Mouse (Mus musculus) left cerebral cortex, adult 2 months (tissue): ENCODE measurements around the gene Fam3a. TPM values are rescaled to one million over a fixed set of nuclear protein-coding genes. Genes with fewer than 3 reads are reported as not detected.
"Not testable (repeated sequence)": the region's sequence is repeated elsewhere in the genome, so short reads cannot be mapped to it uniquely, and the experiment has no call there.

Experiments
- DNase-seq, 2 experiments: peaks; one replicate each; pipeline ENCODE4 v3.0.0; 2021 to 2022; ENCODE audit warnings: low spot score in 2 of 2, mixed read lengths in 1 of 2; ENCODE audit errors: extremely low spot score in 1 of 2
- H3K27ac ChIP-seq: fragments of 200-600 bp; 2 replicates; pipeline ENCODE4 v1.8.1; 2022
- H3K4me3 ChIP-seq: fragments of 200-600 bp; 2 replicates; pipeline ENCODE4 v1.8.1; 2022
- CTCF ChIP-seq: fragments of 200-600 bp; IDR thresholded peaks from 2 replicates; pipeline ENCODE4 v1.8.1; 2022; ENCODE audit warnings: antibody characterized with exemption, mild to moderate bottlenecking, moderate library complexity
- intact Hi-C: fragments of 180-260 bp; cut with DNase I; formaldehyde crosslinking; loops from one replicate; pipeline ENCODE4 v1.15.1; 2025
- total RNA-seq, 2 experiments: library from RNA; stranded (reverse); gene quantifications; 2 replicates each; pipeline ENCODE4 v1.2.3; 2021

Fam3a gene
- total RNA-seq, 2 experiments from 2014 or later = 15.7 to 20.9 TPM

DNA sequence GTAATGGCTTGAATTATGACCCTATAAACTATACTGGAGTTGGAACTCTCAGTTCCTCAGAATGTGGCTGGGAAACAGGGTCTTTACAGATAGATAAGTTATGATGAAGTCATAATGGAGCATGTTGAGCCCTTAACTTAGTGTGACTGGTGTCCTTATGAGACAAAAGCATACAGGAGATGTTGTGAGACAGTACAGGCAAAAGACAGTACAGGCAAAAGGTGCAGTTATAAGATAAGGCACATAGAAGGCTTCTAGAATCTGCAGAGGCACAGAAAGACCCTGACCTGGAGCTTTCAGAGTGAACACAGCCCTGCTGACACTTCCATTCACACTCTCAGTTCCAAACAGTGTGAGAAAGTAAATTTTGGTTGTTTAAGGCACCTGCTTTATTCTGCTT is 4.9 kb downstream of the Fam3a start:
- Histone ChIP-seq H3K27ac (no peak overlapping the region), H3K4me3 (no peak overlapping the region)
- no peak for TF ChIP-seq CTCF
- intact Hi-C loops = no loop called here
- no peak for DNase-seq

DNA sequence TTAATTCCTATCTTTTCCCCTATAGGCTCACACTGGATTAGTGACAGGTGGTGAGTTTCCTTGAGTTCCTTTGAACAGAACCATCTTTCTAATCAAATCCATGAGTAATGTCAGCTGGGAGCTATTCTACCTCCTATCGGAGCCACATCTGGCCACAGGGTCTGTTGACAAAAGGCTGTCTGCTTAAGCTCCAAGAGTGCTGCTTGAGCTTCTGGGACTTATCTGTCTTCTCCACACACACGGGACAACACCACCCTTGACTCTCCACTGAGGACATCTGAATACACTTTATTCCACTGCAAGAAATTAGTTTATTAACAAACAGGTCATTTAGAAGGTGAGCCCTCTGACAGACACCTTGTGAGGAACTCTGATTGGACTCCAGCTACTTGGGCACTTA is 8.6 kb downstream of the Fam3a start:
- no peak for TF ChIP-seq CTCF
- no peak overlapping the region for H3K4me3 ChIP-seq
- H3K27ac ChIP-seq = no peak overlapping the region
- intact Hi-C loops = no loop called here
- no peak for DNase-seq

DNA sequence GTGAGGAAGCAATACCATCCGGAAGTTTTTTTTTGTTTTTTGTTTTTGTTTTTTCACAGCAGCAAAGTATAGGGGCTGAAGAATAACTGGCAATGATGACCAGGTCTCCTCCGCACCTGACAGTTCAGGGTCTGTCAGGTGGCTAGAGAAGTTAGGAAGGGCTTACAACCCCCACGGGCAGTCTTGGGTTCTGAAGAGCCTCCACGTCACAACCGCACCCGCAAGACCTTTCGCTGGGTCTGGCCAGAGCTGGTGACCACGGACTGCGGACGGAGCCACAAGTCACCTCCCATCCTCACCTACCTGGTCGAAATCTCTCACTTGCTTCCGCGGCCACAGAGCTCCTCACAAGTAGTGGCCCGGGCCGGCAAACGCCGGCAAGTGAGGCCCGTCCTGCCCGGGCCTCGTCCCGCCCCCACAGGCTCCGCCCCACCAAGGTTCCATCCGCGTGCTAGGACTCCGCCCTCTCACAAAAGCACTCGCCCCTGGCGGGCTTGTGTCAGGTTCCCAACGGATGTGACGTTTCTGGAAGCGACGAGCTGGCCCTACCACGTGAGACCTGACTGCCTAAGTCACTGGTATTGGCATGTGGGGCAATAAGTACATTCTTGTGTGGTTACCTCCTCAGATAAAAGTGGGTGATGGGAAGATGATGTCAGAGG is 20.1 kb downstream of the Fam3a start, which contains the start of the genes Ubl4a and Slc10a3:
Ubl4a (minus strand) TSS at position 331 of the 662 bp plus-strand sequence.
Slc10a3 (minus strand) TSS at position 462 of the 662 bp plus-strand sequence.
- Histone ChIP-seq H3K4me3 (peak within 1 kb of the TSS; percentile 58), H3K27ac (peak within 1 kb of the TSS; percentile 55)
- intact Hi-C loops = loop anchor here (2.0 kb wide), 1 partner anchor 54 kb away; no protein-coding TSS in a partner anchor
- peak; percentile 76 to 80 for DNase-seq
- no peak; the same call in 1 of the 2 replicates for TF ChIP-seq CTCF

DNA sequence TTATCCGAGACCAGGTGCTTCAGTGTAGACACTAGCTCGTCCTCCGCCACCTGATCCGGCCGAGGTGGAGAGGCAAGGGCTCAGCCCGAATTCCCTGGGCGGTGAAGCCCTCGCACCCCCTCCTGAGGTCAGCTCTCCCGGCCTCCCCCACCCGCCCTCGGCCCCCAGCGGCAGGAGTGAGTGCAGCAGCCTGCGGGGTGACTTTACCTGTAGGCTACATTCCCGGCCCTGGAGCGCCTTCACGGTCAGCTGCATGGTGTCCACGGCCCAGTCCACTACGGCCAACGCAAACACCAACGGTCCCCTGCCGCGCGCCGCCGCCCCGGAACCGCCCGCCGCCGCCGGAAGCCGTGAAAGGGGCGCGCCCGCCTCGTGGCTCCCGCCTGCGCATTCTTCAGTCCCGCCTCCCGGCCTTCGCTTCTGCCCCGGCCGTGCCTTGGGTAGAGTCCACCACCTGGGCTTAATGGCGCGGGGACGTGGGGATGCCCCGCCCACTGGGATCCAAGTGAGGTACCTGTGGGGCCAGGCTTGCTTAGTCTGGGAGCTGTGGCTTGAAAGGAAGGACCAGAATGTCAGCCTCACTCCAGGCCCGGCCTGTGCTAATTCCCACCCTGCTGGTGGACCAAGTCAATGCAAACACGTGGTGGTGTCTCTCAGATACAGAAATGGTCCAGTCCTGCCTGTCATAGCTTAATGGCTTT is 24.7 kb downstream of the Fam3a start:
- H3K27ac ChIP-seq = peak overlapping the region; percentile 86
- DNase-seq = peak; percentile 67
- TF ChIP-seq CTCF = no peak; the same call in 1 of the 2 replicates
- peak overlapping the region; percentile 67 for H3K4me3 ChIP-seq
- intact Hi-C loops = loop anchor here (1.0 to 5.0 kb wide), 2 partner anchors 25 to 121 kb away; partner anchors contain the start of genes Fam3a, Flna and Ikbkg

DNA sequence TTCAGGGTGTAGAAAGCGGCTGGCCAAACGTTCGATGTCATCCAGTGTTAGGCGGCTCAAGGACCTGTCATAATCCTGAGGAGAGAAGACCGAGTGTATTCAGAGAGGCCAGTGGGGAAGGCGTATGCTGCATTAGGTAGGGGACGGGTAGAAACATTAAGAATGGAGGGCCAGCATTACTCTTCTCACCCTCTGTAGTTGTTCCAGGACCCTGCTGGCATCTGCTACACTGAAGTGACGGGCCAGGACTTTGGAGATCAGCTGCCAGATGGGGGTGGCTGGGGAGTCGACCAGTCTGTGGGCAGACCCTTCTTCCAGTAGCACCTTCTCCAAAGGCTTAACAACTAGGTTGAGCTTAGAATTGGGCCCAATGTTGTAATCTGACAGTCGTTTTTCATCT is 25.6 kb downstream of the Fam3a start:
- no peak for DNase-seq
- peak overlapping the region; percentile 86; the same call in 1 of the 2 replicates for H3K27ac ChIP-seq
- H3K4me3 ChIP-seq = peak overlapping the region; percentile 67
- intact Hi-C loops = loop anchor here (5.0 kb wide), 1 partner anchor 120 kb away; the partner anchor contains the start of gene Flna
- TF ChIP-seq CTCF = no peak

DNA sequence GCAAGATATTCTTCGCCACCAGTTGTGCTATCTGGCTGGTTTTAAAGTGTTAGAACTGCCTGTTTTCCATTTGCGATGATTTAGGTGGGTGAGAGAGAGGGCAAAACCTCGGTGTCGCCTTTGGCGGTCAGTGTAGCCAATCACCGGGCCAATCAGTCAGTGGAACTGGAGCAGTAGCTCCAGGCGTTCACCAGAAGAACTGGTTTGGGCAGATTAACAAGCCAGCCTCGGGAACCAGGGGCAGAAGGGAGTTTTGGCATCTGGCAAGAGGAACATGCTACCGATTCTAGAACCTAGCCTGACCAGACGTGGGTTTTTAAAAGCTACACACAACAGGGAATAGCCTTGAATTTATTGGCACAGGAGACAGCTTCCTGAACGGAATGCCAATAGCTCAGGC is 33.9 kb downstream of the Fam3a start:
- no peak overlapping the region for H3K4me3 ChIP-seq
- intact Hi-C loops = no loop called here
- TF ChIP-seq CTCF = no peak

DNA sequence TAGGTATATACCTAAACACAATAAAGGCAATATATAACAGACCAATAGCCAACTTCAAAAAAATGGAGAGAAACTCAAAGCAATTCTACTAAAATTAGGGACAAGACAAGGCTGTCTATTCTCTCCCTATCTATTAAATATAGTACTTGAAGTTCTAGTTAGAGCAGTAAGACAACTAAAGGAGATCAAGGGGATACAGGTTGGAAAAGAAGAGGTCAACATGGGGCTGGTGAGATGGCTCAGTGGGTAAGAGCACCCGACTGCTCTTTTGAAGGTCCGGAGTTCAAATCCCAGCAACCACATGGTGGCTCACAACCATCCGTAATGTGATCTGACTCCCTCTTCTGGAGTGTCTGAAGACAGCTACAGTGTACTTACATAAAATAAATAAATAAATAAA is 36.0 kb downstream of the Fam3a start:
- DNase-seq, H3K4me3 ChIP-seq, H3K27ac ChIP-seq, intact Hi-C loops: not testable (repeated sequence)

More for the DNA sequence above, 33.9 kb downstream of the Fam3a start:
- DNase-seq = no peak
- H3K27ac ChIP-seq = no peak overlapping the region

DNA sequence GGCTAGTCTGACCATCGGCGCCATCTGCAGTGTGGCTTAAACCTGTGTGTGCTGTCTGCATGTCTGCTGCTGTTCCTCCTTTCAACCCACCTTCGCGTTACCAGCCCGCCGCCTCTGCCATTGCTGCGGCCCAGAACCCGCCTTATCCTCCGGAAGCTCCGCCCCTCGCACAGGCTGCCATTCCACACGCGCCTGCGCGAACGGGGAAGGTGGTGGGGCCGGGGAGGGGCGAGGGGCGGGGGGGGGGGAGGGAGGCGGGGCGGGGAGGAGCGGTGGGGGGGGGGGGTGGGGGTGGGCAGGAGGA is 39.7 kb downstream of the Fam3a start, which contains the start of gene Lage3:
Lage3 (minus strand) TSS at position 152 of the 304 bp plus-strand sequence.
- Histone ChIP-seq H3K27ac (peak within 1 kb of the TSS; percentile 56), H3K4me3 (peak within 1 kb of the TSS; percentile 45)
- intact Hi-C loops = no loop called here
- peak; percentile 77 to 79 for DNase-seq
- TF ChIP-seq CTCF = no peak

DNA sequence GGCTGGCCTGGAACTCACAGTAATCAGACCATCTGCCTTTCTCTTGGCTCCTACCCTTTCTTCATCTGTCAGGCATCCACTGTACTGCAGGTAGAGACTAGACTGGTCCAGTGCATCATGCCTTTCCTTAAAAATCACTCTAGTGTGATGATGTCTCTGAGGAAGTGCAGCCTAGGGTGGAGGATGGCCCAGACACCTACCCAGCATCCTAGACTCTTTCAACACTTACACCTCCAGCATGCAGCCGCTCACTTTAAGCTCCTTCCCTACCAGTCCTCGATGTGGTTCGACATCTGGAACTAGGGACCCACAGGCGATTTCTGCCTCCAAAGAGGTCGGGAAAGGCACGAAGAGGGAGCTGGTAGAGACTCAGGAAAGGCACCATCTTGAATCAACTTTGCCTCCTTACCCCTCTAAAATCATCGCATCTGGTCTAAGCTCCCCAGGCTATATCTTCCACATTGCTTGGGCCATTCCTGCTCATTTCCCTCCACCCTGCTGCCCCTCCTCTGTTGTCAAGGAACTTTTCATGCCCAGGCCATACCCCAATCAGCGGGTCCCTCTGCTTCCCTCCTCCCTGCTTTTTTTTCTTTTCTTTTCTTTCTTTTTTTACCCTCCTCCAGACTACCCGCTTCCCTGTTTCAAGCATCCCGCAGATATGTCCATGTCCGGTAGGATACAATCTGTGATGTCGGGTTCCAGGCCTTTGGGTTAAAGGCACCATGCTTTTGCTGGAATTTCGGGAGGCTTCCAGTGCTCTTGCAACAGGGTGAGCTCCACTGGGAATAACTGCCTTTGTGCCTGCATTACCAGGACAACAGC is 40.2 kb downstream of the Fam3a start:
- H3K4me3 ChIP-seq = peak overlapping the region; percentile 45
- intact Hi-C loops = no loop called here
- no peak for DNase-seq
- no peak for TF ChIP-seq CTCF
- H3K27ac ChIP-seq = peak overlapping the region; percentile 56

Other genes with a start within 250 kb of the Fam3a start
- not detected for gene Tex28, start 225.4 kb downstream of the Fam3a start, total RNA-seq
- gene Tktl1, start 216.0 kb downstream of the Fam3a start, total RNA-seq = not detected
- gene Flna, start 143.5 kb downstream of the Fam3a start, total RNA-seq = 10 to 100 TPM; 66.7 to 68.9 TPM
- gene Emd, start 138.6 kb downstream of the Fam3a start, total RNA-seq = 10 to 100 TPM; 36.0 to 37.7 TPM
- gene Rpl10, start 122.5 kb downstream of the Fam3a start, total RNA-seq = 100 to 1,000 TPM; 151 to 163 TPM
- 10 to 100 TPM; 60.9 to 64.9 TPM for gene Taz, start 111.4 kb downstream of the Fam3a start, total RNA-seq
- gene Dnase1l1, start 110.9 kb downstream of the Fam3a start, total RNA-seq = 1 to 10 TPM; 2.2 to 2.9 TPM
- 100 to 1,000 TPM; 320 to 341 TPM for gene Atp6ap1, start 96.2 kb downstream of the Fam3a start, total RNA-seq
- gene Gdi1, start 88.3 kb downstream of the Fam3a start, total RNA-seq = 100 to 1,000 TPM; 596 to 607 TPM
- 10 to 100 TPM; 25.7 to 31.7 TPM for gene Fam50a, start 80.2 kb downstream of the Fam3a start, total RNA-seq
- gene Plxna3, start 64.2 kb downstream of the Fam3a start, total RNA-seq = 10 to 100 TPM; 27.1 to 30.2 TPM
- 10 to 100 TPM; 22.3 to 23.5 TPM for gene Lage3, start 39.7 kb downstream of the Fam3a start, total RNA-seq
- 10 to 100 TPM; 65.7 to 71.5 TPM for gene Ubl4a, start 20.1 kb downstream of the Fam3a start, total RNA-seq
- 1 to 10 TPM; 3.1 to 3.9 TPM for gene Slc10a3, start 19.9 kb downstream of the Fam3a start, total RNA-seq
- 10 to 100 TPM; 44.8 to 47.6 TPM for gene Ikbkg, start within 50 bp of the Fam3a start, total RNA-seq
- 10 to 100 TPM; 28.2 to 28.4 TPM for gene G6pdx, start 35.9 kb upstream of the Fam3a start, total RNA-seq
- not detected for gene Gm6880, start 88.1 kb upstream of the Fam3a start, total RNA-seq
- not detected for gene Olfr1326-ps1, start 181.6 kb upstream of the Fam3a start, total RNA-seq
- gene Olfr1325, start 199.4 kb upstream of the Fam3a start, total RNA-seq = not detected